Mouse (Mus musculus): ENCODE measurements around the gene Agap1. TPM values are rescaled to one million over a fixed set of nuclear protein-coding genes. Genes with fewer than 3 reads are reported as not detected.

Gene Agap1
- polyA plus RNA-seq, 1 experiment from 2014 or later, result 23.1 TPM

GRCm38 (mm10) chr1:89742359-89742758 lies 287.8 kb downstream of the Agap1 start:
- Histone ChIP-seq H3K9ac (replicated peaks) (no peak overlapping the region), H3K4me3 (replicated peaks) (no peak overlapping the region), H3K36me3 (peaks cover 29% of the 10 kb centered on the region), H3K27me3 (peaks cover 11% of the 10 kb centered on the region), H3K9me3 (no peaks in the 10 kb centered on the region), H3K4me2 (no peak overlapping the region), H3K4me1 (replicated peaks) (peaks cover 15% of the 10 kb centered on the region), H3K27ac (no peak overlapping the region)
- WGBS, result 73% methylated on average over 3 of the region's 3 CpGs
- no peak for ATAC-seq (ENCODE audit: insufficient number of reproducible peaks, insufficient read depth, low FRiP score, low TSS enrichment, low read depth)

GRCm38 (mm10) chr1:89746171-89746570 lies 291.6 kb downstream of the Agap1 start:
- no peak for ATAC-seq (ENCODE audit: insufficient number of reproducible peaks, insufficient read depth, low FRiP score, low TSS enrichment, low read depth)
- Histone ChIP-seq H3K9me3 (no peaks in the 10 kb centered on the region), H3K27me3 (peaks cover 11% of the 10 kb centered on the region), H3K4me3 (replicated peaks) (no peak overlapping the region), H3K4me2 (no peak overlapping the region), H3K27ac (no peak overlapping the region), H3K36me3 (peaks cover 29% of the 10 kb centered on the region), H3K4me1 (replicated peaks) (peaks cover 12% of the 10 kb centered on the region), H3K9ac (replicated peaks) (no peak overlapping the region)
- 87% methylated on average over 3 of the region's 3 CpGs for WGBS

GRCm38 (mm10) chr1:89749666-89750065 lies 295.1 kb downstream of the Agap1 start:
- H3K27me3 ChIP-seq, result peaks cover 5% of the 10 kb centered on the region; the same call in 1 of the 2 replicates
- peaks cover 10% of the 10 kb centered on the region for H3K36me3 ChIP-seq
- H3K27ac ChIP-seq, result no peak overlapping the region
- ATAC-seq (ENCODE audit: insufficient number of reproducible peaks, insufficient read depth, low FRiP score, low TSS enrichment, low read depth), result no peak
- no peak overlapping the region for H3K4me3 ChIP-seq (replicated peaks)
- H3K4me1 ChIP-seq (replicated peaks), result peaks cover 15% of the 10 kb centered on the region
- H3K9ac ChIP-seq (replicated peaks), result no peak overlapping the region
- 0 out of 2 replicates have a peak, but pooled peaks cover 4% of the 10 kb centered on the region for H3K9me3 ChIP-seq
- no peak overlapping the region for H3K4me2 ChIP-seq

GRCm38 (mm10) chr1:89750495-89750894 lies 295.9 kb downstream of the Agap1 start:
- no peak overlapping the region for H3K9ac ChIP-seq (replicated peaks)
- H3K36me3 ChIP-seq, result peaks cover 5% of the 10 kb centered on the region; the same call in 1 of the 2 replicates
- 6% methylated on average over 9 of the region's 9 CpGs for WGBS
- no peak for ATAC-seq (ENCODE audit: insufficient number of reproducible peaks, insufficient read depth, low FRiP score, low TSS enrichment, low read depth)
- peak overlapping the region; percentile 2; the same call in 1 of the 2 replicates for H3K4me3 ChIP-seq (replicated peaks)
- H3K4me2 ChIP-seq, result peak overlapping the region; percentile 50
- H3K27me3 ChIP-seq, result peaks cover 6% of the 10 kb centered on the region; the same call in 1 of the 2 replicates
- no peak overlapping the region for H3K27ac ChIP-seq
- H3K4me1 ChIP-seq (replicated peaks), result peaks cover 18% of the 10 kb centered on the region
- H3K9me3 ChIP-seq, result 0 out of 2 replicates have a peak, but pooled peaks cover 4% of the 10 kb centered on the region

- H3K4me2 ChIP-seq, result peak overlapping the region; percentile 50
- H3K27ac ChIP-seq, result no peak overlapping the region
- H3K9me3 ChIP-seq, result 0 out of 2 replicates have a peak, but pooled peaks cover 4% of the 10 kb centered on the region
- WGBS, result 10% methylated on average over 21 of the region's 21 CpGs
- peaks cover 1% of the 10 kb centered on the region; the same call in 1 of the 2 replicates for H3K36me3 ChIP-seq
- no peak for ATAC-seq (ENCODE audit: insufficient number of reproducible peaks, insufficient read depth, low FRiP score, low TSS enrichment, low read depth)
- peaks cover 6% of the 10 kb centered on the region; the same call in 1 of the 2 replicates for H3K27me3 ChIP-seq
- peaks cover 20% of the 10 kb centered on the region for H3K4me1 ChIP-seq (replicated peaks)
- H3K4me3 ChIP-seq (replicated peaks), result peak overlapping the region; percentile 2; the same call in 1 of the 2 replicates
- no peak overlapping the region for H3K9ac ChIP-seq (replicated peaks)
These were observed 296.3 kb downstream of the Agap1 start for GRCm38 (mm10) chr1:89750921-89751320.

- WGBS, result 62% methylated on average over 11 of the region's 11 CpGs
- no peak for ATAC-seq (ENCODE audit: insufficient number of reproducible peaks, insufficient read depth, low FRiP score, low TSS enrichment, low read depth)
- no peaks in the 10 kb centered on the region for H3K36me3 ChIP-seq
- H3K27ac ChIP-seq, result no peak overlapping the region
- H3K4me2 ChIP-seq, result peak overlapping the region; percentile 50
- no peak overlapping the region for H3K4me3 ChIP-seq (replicated peaks)
- H3K27me3 ChIP-seq, result peaks cover 7% of the 10 kb centered on the region
- no peak overlapping the region for H3K9ac ChIP-seq (replicated peaks)
- 0 out of 2 replicates have a peak, but pooled peaks cover 4% of the 10 kb centered on the region for H3K9me3 ChIP-seq
- H3K4me1 ChIP-seq (replicated peaks), result peaks cover 20% of the 10 kb centered on the region
These were observed 296.7 kb downstream of the Agap1 start for GRCm38 (mm10) chr1:89751344-89751743.

GRCm38 (mm10) chr1:89752659-89753058 lies 298.1 kb downstream of the Agap1 start:
- H3K4me2 ChIP-seq, result no peak overlapping the region

GRCm38 (mm10) chr1:89755358-89755757 lies 300.8 kb downstream of the Agap1 start:
- no peak for ATAC-seq (ENCODE audit: insufficient number of reproducible peaks, insufficient read depth, low FRiP score, low TSS enrichment, low read depth)
- H3K4me2 ChIP-seq, result no peak overlapping the region
- no peaks in the 10 kb centered on the region for H3K36me3 ChIP-seq
- H3K4me3 ChIP-seq (replicated peaks), result no peak overlapping the region
- H3K27me3 ChIP-seq, result peaks cover 11% of the 10 kb centered on the region
- peaks cover 15% of the 10 kb centered on the region for H3K4me1 ChIP-seq (replicated peaks)
- 0 out of 2 replicates have a peak, but pooled peaks cover 4% of the 10 kb centered on the region for H3K9me3 ChIP-seq
- H3K9ac ChIP-seq (replicated peaks), result no peak overlapping the region
- 36% methylated on average over 12 of the region's 12 CpGs for WGBS
- no peak overlapping the region for H3K27ac ChIP-seq

More at GRCm38 (mm10) chr1:89752659-89753058, 298.1 kb downstream of the Agap1 start:
- Histone ChIP-seq H3K27ac (no peak overlapping the region), H3K36me3 (no peaks in the 10 kb centered on the region), H3K4me3 (replicated peaks) (no peak overlapping the region), H3K9ac (replicated peaks) (no peak overlapping the region), H3K9me3 (0 out of 2 replicates have a peak, but pooled peaks cover 4% of the 10 kb centered on the region), H3K4me1 (replicated peaks) (peaks cover 20% of the 10 kb centered on the region), H3K27me3 (peaks cover 11% of the 10 kb centered on the region)
- ATAC-seq (ENCODE audit: insufficient number of reproducible peaks, insufficient read depth, low FRiP score, low TSS enrichment, low read depth), result no peak
- 99% methylated on average over 3 of the region's 3 CpGs for WGBS

- 0 out of 2 replicates have a peak, but pooled peaks cover 4% of the 10 kb centered on the region for H3K9me3 ChIP-seq
- H3K27ac ChIP-seq, result no peak overlapping the region
- no peak for ATAC-seq (ENCODE audit: insufficient number of reproducible peaks, insufficient read depth, low FRiP score, low TSS enrichment, low read depth)
- H3K4me2 ChIP-seq, result no peak overlapping the region
- H3K27me3 ChIP-seq, result peaks cover 11% of the 10 kb centered on the region
- peaks cover 5% of the 10 kb centered on the region for H3K4me1 ChIP-seq (replicated peaks)
- H3K36me3 ChIP-seq, result no peaks in the 10 kb centered on the region
- 31% methylated on average over 8 of the region's 8 CpGs for WGBS
- no peak overlapping the region for H3K4me3 ChIP-seq (replicated peaks)
- no peak overlapping the region for H3K9ac ChIP-seq (replicated peaks)
These were observed 301.8 kb downstream of the Agap1 start for GRCm38 (mm10) chr1:89756387-89756786.

DNA sequence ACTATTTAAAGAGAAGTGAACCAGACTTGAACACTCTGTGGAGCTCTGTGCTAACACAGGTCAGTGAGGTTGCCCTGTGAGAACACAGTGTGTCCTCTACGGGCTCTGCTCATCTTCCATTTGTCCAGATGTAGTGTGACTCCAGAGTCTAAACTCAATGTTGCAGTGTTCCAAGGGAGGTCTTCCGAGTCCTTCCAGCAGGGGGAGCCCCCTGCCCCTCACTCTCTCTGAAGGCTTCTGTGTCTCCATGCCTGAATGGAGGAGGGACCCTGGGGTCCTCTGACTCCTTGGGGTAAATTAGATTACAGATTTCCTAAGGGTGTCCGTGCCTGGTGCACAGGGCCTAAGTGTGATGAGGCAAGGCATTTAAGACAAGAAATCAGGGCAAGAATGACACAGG lies 302.9 kb downstream of the Agap1 start:
- no peak overlapping the region for H3K4me3 ChIP-seq (replicated peaks)
- ATAC-seq (ENCODE audit: insufficient number of reproducible peaks, insufficient read depth, low FRiP score, low TSS enrichment, low read depth), result no peak
- H3K9ac ChIP-seq (replicated peaks), result no peak overlapping the region
- 64% methylated on average over 3 of the region's 3 CpGs for WGBS
- 0 out of 2 replicates have a peak, but pooled peaks cover under 1% of the 10 kb centered on the region for H3K9me3 ChIP-seq
- H3K27ac ChIP-seq, result no peak overlapping the region
- 0 out of 2 replicates have a peak, but pooled peaks cover 2% of the 10 kb centered on the region for H3K36me3 ChIP-seq
- 0 out of 2 replicates have a peak, but pooled peaks cover 5% of the 10 kb centered on the region for H3K4me1 ChIP-seq (replicated peaks)
- H3K4me2 ChIP-seq, result no peak overlapping the region
- H3K27me3 ChIP-seq, result peaks cover 11% of the 10 kb centered on the region

DNA sequence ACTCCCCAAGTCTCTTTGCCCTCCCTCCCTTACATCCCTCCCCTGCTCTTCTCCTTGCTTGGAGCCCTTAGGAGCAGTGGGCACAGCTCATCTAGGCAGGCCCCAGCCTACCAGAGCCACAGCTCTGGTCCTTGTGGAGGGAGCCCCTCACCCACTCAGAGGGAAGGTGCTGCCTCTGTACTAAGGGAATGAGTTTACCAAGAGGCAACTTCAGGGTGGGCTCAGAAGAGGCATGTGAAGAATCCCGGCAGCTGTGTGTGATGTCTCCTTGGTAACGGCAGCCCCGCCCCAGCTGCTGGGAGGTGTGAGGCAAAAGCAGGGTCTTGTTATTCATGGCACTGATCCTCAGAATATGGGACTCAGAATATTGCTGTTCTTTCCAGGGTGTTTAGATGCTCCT lies 309.3 kb downstream of the Agap1 start:
- H3K4me1 ChIP-seq (replicated peaks), result peaks cover 18% of the 10 kb centered on the region
- 0 out of 2 replicates have a peak, but pooled peaks cover 10% of the 10 kb centered on the region for H3K36me3 ChIP-seq
- peak; percentile 71; the same call in 1 of the 2 replicates for ATAC-seq (ENCODE audit: insufficient number of reproducible peaks, insufficient read depth, low FRiP score, low TSS enrichment, low read depth)
- no peak overlapping the region for H3K4me2 ChIP-seq
- no peaks in the 10 kb centered on the region for H3K27me3 ChIP-seq
- H3K4me3 ChIP-seq (replicated peaks), result no peak overlapping the region
- no peaks in the 10 kb centered on the region for H3K9me3 ChIP-seq
- H3K9ac ChIP-seq (replicated peaks), result no peak overlapping the region
- WGBS, result 12% methylated on average over 3 of the region's 3 CpGs
- no peak overlapping the region for H3K27ac ChIP-seq

DNA sequence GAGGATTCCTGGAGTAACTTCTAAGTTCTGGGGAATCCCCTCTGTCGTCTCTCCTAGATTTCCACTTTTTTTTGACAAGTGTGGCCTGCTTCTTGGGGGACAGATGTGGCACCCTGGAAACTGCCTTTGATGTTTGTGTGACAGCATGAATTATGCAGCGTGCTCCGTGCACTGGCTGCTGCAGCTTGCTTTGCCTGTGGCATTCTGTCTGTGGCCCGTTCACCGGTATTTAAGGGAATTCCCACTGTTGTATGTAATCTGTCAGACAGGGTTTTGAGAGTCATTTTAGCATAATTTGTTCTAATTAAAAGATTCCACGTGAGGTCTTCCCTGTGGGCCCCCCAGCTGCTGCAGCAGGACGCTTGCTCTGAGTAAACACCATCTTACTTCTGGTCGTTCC lies 312.3 kb downstream of the Agap1 start:
- WGBS, result 34% methylated on average over 8 of the region's 8 CpGs

More for the DNA sequence above, 312.3 kb downstream of the Agap1 start:
- H3K27me3 ChIP-seq, result no peaks in the 10 kb centered on the region
- no peaks in the 10 kb centered on the region for H3K9me3 ChIP-seq
- H3K4me3 ChIP-seq (replicated peaks), result no peak overlapping the region
- H3K27ac ChIP-seq, result no peak overlapping the region
- peaks cover 14% of the 10 kb centered on the region for H3K36me3 ChIP-seq
- no peak overlapping the region for H3K4me2 ChIP-seq
- no peak overlapping the region for H3K9ac ChIP-seq (replicated peaks)
- peaks cover 26% of the 10 kb centered on the region for H3K4me1 ChIP-seq (replicated peaks)
- no peak for ATAC-seq (ENCODE audit: insufficient number of reproducible peaks, insufficient read depth, low FRiP score, low TSS enrichment, low read depth)
